Mouse (Mus musculus): Measurements from ENCODE around the gene Txnrd2. TPM values are rescaled to one million over a fixed set of nuclear protein-coding genes. Genes with fewer than 3 reads are reported as not detected.
A peak's percentile ranks its signal among the peaks of the same experiment; 100 is the strongest.

The Txnrd2 gene
- total and polyA plus RNA-seq, 3 experiments: 14.6 to 24.1 (median 22.0) TPM

GRCm38 (mm10) chr16:18418756-18419602 lies 7.2 kb upstream of the Txnrd2 start:
- dilution Hi-C loops (cut with MboI; ENCODE audit: extremely low pct_ligation_motif_present, extremely low pct_unique_long_range_greater_than_20kb, low sequenced_read_pairs): no loop called here
- H3K36me3 ChIP-seq (replicated peaks in 1 of 2; ENCODE audit: control insufficient read depth in 1 of 2, insufficient read depth in 1 of 2, low read length in 1 of 2): peaks cover 19 to 83% of the 10 kb centered on the region in 2 experiments
- DNase-seq (ENCODE audit: extremely low read depth): no peak

GRCm38 (mm10) chr16:18419603-18420026 lies 6.6 kb upstream of the Txnrd2 start:
- no peak overlapping the region for H3K4me2 ChIP-seq (ENCODE audit: insufficient read depth, low read depth, poor library complexity, severe bottlenecking)
- dilution Hi-C loops (cut with MboI; ENCODE audit: extremely low pct_ligation_motif_present, extremely low pct_unique_long_range_greater_than_20kb, low sequenced_read_pairs) (no loop called here), in situ Hi-C loops (cut with MboI; ENCODE audit: low pct_ligation_motif_present, low pct_unique_long_range_greater_than_20kb, low sequenced_read_pairs) (no loop called here)
- peaks cover 19 to 80% of the 10 kb centered on the region in 2 experiments for H3K36me3 ChIP-seq (replicated peaks in 1 of 2; ENCODE audit: control insufficient read depth in 1 of 2, insufficient read depth in 1 of 2, low read length in 1 of 2)
- no peak overlapping the region for H3K4me3 ChIP-seq (replicated peaks in 1 of 3; ENCODE audit: low read depth in 2 of 3, low read length in 2 of 3, poor library complexity in 1 of 3)
- no peak for TF ChIP-seq HCFC1 (IDR thresholded peaks at IDR 0.05; ENCODE audit: low read depth, low read length)
- no peak for TF ChIP-seq PAX5 (IDR thresholded peaks at IDR 0.05; ENCODE audit: low read length)
- TF ChIP-seq UBTF (IDR thresholded peaks at IDR 0.05; ENCODE audit: low read depth, low read length): no peak
- no peak for TF ChIP-seq USF1 (IDR thresholded peaks at IDR 0.05; ENCODE audit: low read depth, low read length)
- peak; percentile 67 for TF ChIP-seq ZNF384 (IDR thresholded peaks at IDR 0.05; ENCODE audit: low read depth, low read length)
- no peak overlapping the region for H3K27ac ChIP-seq (ENCODE audit: insufficient read depth, low read depth)
- no peaks in the 10 kb centered on the region for H3K27me3 ChIP-seq (replicated peaks)
- no peaks in the 10 kb centered on the region for H3K9me3 ChIP-seq (replicated peaks; ENCODE audit: low read length)
- H3K4me1 ChIP-seq (ENCODE audit: control insufficient read depth in 1 of 2, insufficient read depth in 2 of 2): peaks cover 4 to 40% of the 10 kb centered on the region in 2 experiments; a peak in 3 of 4 replicates
- no peaks in the 10 kb centered on the region; the same call in 1 of the 2 replicates for H3K79me2 ChIP-seq (replicated peaks; ENCODE audit: control insufficient read depth, extremely low read depth, insufficient read depth, poor library complexity, severe bottlenecking)
- no peak for DNase-seq (ENCODE audit: extremely low read depth)
- no peak overlapping the region for H3K9ac ChIP-seq (ENCODE audit: insufficient read depth, low read depth)

More at GRCm38 (mm10) chr16:18418756-18419602, 7.2 kb upstream of the Txnrd2 start:
- Histone ChIP-seq H3K79me2 (replicated peaks; ENCODE audit: control insufficient read depth, extremely low read depth, insufficient read depth, poor library complexity, severe bottlenecking) (no peaks in the 10 kb centered on the region; the same call in 1 of the 2 replicates), H3K27ac (ENCODE audit: insufficient read depth, low read depth) (no peak overlapping the region), H3K9me3 (replicated peaks; ENCODE audit: low read length) (no peaks in the 10 kb centered on the region), H3K9ac (ENCODE audit: insufficient read depth, low read depth) (no peak overlapping the region), H3K4me1 (ENCODE audit: control insufficient read depth in 1 of 2, insufficient read depth in 2 of 2) (peaks cover 0 to 38% of the 10 kb centered on the region in 2 experiments; a peak in 2 of 4 replicates), H3K4me3 (replicated peaks in 1 of 3; ENCODE audit: low read depth in 2 of 3, low read length in 2 of 3, poor library complexity in 1 of 3) (no peak overlapping the region), H3K4me2 (ENCODE audit: insufficient read depth, low read depth, poor library complexity, severe bottlenecking) (no peak overlapping the region), H3K27me3 (replicated peaks) (no peaks in the 10 kb centered on the region)
- no peak for TF ChIP-seq RCOR1 (conservative IDR thresholded peaks at IDR 0.05; ENCODE audit: low read depth, low read length)
- no peak for TF ChIP-seq E2F4 (IDR thresholded peaks at IDR 0.05; ENCODE audit: insufficient replicate concordance, low read depth, low read length)
- no peak for TF ChIP-seq POLR2A (IDR thresholded peaks at IDR 0.05; ENCODE audit: low read depth, low read length)
- TF ChIP-seq JUN (IDR thresholded peaks at IDR 0.05; ENCODE audit: insufficient read depth, low read depth, low read length): no peak
- TF ChIP-seq USF2 (conservative IDR thresholded peaks at IDR 0.05; ENCODE audit: low read depth, low read length): no peak
- TF ChIP-seq IRF4 (IDR thresholded peaks at IDR 0.05; ENCODE audit: low read depth, low read length): no peak
- TF ChIP-seq SIN3A (IDR thresholded peaks at IDR 0.05; ENCODE audit: low read length): no peak
- no peak for TF ChIP-seq JUND (conservative IDR thresholded peaks at IDR 0.05; ENCODE audit: low read depth, low read length)
- TF ChIP-seq MEF2A (IDR thresholded peaks at IDR 0.05; ENCODE audit: borderline replicate concordance, low read depth, low read length): no peak
- TF ChIP-seq POLR2AphosphoS2 (IDR thresholded peaks at IDR 0.05; ENCODE audit: low read depth, low read length): no peak
- TF ChIP-seq RAD21 (IDR thresholded peaks at IDR 0.05; ENCODE audit: low read depth, low read length): no peak
- no peak for TF ChIP-seq CTCF (conservative IDR thresholded peaks at IDR 0.05 in 1 of 2, IDR thresholded peaks at IDR 0.05 in 1 of 2; ENCODE audit: low read depth in 2 of 2, low read length in 2 of 2)
- in situ Hi-C loops (cut with MboI; ENCODE audit: low pct_ligation_motif_present, low pct_unique_long_range_greater_than_20kb, low sequenced_read_pairs): no loop called here
